Mouse (Mus musculus) MEL-GATA-1-ER (cell line): Measurements from ENCODE around the gene Hhex.

Source experiments
- DNase-seq: peaks from one replicate; pipeline ENCODE4 v3.0.0-alpha.2; 2012; ENCODE audit warnings: low read depth; ENCODE audit errors: extremely low read depth

The Hhex gene

GRCm38 (mm10) chr19:37449246-37449645, 14.6 kb downstream of the Hhex start:
- no peak for DNase-seq

DNA sequence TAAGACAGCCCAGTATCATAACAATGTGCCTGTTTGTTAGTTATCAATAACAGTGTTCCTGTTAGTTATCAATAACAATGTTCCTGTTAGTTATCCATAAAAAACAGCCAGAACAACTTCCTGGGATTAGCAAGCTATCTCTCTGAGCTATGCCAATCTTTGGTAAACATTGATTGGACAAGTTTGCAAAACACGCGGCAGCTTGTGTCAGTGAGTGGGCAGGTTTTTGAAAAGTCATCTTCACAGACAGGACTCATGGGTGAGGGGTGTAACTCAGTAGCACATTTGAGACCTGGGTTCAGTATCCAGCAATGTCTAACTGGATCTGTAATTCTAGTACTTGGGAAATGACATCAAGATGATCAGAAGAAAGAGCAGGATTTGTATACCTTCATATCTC, 20.9 kb downstream of the Hhex start:
- DNase-seq = no peak

GRCm38 (mm10) chr19:37455961-37456360, 21.4 kb downstream of the Hhex start:
- no peak for DNase-seq

- no peak for DNase-seq
These were observed 23.4 kb downstream of the Hhex start for GRCm38 (mm10) chr19:37458013-37458412.

DNA sequence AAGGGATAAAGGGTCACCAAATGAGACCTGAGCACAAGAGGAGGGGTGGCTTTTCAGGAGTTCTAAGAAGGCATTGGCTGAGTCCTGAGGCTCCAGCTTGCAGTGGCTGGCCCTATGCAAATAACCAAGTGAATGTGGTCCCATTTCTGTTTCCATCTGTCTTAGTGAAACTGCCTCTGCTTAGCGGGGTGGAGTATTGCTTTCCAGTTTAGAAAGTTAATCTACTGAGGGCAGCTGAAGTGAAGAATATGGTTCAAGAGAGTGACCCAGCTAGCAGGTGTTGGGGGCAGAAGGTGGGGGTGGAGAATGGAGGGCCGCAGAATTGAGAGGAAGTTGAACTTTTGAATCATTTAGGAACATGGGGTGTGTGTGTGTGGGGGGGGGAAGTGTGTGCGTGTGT, 31.8 kb downstream of the Hhex start:
- DNase-seq = no peak

DNA sequence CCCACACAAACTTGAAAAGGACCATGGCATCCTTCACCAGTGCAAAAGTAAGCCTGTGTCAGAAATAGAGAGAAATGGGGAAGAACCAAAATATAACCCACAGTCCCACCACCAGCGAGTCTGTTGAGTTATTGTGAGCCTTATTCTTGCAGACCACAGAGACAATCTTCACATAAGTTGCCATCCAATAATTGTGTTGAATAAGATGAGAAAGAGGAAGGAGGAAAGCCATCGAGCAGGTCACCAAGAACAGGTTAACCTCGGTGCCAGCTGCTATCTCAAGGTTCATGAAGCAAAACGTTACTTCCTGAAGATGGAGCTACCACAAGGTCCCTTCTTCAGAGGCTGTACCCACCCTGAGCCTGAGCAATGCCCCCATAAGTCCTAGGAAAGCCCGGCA, 32.4 kb downstream of the Hhex start:
- no peak for DNase-seq

- DNase-seq = no peak
These were observed 34.4 kb downstream of the Hhex start for GRCm38 (mm10) chr19:37468841-37469566.

GRCm38 (mm10) chr19:37471680-37472079, 37.1 kb downstream of the Hhex start:
- DNase-seq = no peak

DNA sequence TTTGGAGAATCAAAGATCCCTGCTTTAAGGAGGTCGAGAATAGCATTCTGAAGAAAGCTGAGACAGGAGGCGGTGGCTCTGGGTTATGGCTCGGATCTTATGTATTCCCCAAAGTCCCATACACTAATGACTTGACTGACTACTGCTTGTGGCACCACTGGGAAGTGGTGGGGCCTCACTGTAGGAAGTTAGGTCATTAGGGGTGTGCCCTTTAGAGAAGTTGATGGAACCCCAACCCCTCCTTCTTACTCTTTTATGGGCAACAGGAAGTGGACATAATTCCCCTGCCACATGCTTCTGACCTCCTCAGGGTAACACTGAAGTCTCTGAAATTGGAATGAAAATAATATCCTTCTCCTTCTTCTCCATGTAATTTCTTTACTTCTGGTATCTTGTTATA, 38.0 kb downstream of the Hhex start:
- no peak for DNase-seq

DNA sequence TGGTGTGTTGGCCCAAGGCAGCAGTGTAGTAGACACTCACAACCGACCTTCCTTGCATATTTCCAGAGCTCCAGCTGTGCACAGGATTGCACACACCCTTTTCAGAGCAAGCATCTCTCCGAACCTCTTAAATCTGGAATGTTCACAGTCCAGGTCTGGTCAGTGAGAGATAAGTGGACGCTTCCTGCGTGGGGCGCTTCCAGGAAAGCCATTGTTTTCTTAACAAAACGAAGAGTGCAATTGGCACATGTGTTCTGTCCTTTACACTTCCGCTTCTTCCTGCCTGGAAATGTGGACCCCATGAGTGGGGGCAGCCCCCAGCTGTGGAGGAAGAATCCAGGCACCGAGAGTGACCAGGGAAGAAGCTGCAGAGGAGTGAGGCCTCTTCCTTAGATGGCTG, 47.1 kb downstream of the Hhex start:
- no peak for DNase-seq

DNA sequence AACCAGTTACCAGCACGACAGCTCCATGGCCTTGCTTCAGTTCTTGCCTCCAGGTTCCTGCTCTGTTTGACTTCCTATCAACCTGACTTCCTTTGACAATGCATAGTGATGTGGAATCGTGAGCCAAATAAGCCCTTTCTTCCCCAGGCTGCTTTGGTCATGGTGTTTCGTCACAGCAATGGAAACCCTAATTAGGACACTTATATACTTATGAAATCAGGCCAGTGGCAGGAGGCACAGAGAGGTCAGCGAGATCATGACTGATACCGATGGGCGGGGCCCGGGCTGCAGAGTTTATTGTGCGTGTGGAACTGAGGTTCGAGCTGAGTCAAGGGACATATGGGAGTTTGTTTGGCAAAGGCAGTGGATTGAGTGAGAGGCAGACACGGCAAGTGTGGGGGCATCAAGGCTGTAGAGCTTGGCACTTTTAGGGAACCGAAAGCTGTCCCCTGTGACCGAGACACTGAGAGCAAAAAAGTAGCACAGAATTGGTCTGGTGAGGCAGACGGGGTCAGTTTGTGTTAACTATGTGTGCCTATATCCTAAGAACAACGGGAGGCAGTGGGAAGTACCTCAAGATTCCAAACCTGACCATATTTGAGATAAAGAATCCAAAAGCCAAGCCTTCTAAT, 48.1 kb downstream of the Hhex start:
- DNase-seq = no peak

- no peak for DNase-seq
These were observed 50.2 kb downstream of the Hhex start for GRCm38 (mm10) chr19:37484787-37485186.

GRCm38 (mm10) chr19:37486801-37487200, 52.2 kb downstream of the Hhex start:
- no peak for DNase-seq

DNA sequence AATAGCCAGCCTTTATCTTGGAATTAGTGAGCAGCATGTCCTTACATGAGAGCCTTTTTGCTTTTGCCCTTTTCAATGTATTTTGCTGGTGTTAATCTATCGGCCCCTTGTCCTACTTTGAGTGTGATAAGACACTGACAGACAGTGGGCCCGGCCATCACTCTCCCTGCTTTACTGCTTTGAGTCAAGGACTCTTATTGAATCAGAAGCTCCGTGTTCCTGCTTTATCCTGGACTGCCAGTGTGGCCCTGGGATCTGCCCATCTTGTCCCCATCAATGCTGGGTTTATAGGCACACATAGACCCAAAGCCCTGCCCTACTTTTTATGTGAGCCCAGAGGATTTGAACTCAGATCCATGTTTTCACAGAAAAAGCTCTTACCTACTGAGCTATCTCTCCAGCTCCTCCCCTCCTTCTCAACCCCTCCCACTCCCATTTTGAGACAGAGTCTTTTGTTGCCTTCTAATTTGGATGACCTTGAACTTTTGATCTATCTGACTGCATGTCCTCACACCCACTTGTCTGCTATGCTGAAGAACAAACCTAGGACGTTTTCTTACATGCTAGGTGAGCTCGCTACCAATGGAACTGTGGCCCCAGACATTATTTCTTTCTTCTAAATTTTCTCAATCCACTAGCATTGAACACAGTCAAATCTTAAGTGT, 53.3 kb downstream of the Hhex start:
- DNase-seq = no peak

GRCm38 (mm10) chr19:37488608-37489262, 54.1 kb downstream of the Hhex start:
- no peak for DNase-seq
